Mouse (Mus musculus) heart, adult 2 months (tissue): ENCODE measurements at regions not wholly inside any gene's neighbourhood (a gene's known extent, or its start where the extent isn't known, plus 50 kb on each side); places are given as distances from the start of the nearest gene placed in this dataset.

Source experiments
- CTCF ChIP-seq: fragments of 200-600 bp; IDR thresholded peaks from 2 replicates; pipeline ENCODE4 v1.8.1; 2022; ENCODE audit warnings: antibody characterized with exemption, mild to moderate bottlenecking, moderate library complexity
- EP300 ChIP-seq: fragments of 200-500 bp; IDR thresholded peaks from 2 replicates; pipeline ENCODE4 v1.6.1; 2011; ENCODE audit warnings: low read depth, low read length, control low read depth; ENCODE audit not compliant: insufficient read depth
- POLR2A ChIP-seq: fragments of 200-500 bp; IDR thresholded peaks from 2 replicates; pipeline ENCODE4 v1.6.1; 2011; ENCODE audit warnings: mild to moderate bottlenecking, low read depth, low read length, control low read depth; ENCODE audit not compliant: insufficient read depth

DNA sequence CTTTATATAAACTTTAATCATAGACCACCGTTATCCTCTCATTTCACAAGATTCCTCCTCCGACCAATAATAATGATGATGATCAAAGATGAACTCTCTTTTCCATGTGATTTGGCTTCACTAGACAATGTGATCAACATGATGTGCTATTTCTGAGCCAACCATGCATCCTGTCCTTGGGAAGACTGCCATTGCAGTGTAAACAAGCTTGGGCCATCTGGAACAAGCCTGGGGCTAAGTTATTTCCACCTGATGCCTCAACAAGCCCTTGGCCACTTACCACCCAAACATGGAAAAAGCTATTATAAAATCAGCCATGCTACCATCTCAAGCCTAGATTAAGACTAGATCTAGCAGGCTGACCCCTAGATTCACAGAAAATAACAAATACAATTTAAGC lies 542.9 kb downstream of the Gm9195 start:
- TF ChIP-seq POLR2A (no peak), CTCF (no peak), EP300 (no peak)
